Mouse (Mus musculus) liver, postnatal 0 days (tissue): Measurements from ENCODE around the gene Dgkz. TPM values are rescaled to one million over a fixed set of nuclear protein-coding genes. Genes with fewer than 3 reads are reported as not detected.

Source experiments
- ATAC-seq: fragments of 200-750 bp; cut with Nextera tagmentation; 2 replicates; pipeline ENCODE4 v1.8.0; 2017; ENCODE audit warnings: mild to moderate bottlenecking, moderate library complexity
- DNase-seq: peaks from one replicate; pipeline ENCODE4 v3.0.0-alpha.2; 2016
- H3K27ac ChIP-seq: fragments of 300-500 bp; sonication (generic); 2 replicates; pipeline ENCODE4 v1.5.1; 2014; ENCODE audit warnings: antibody characterized with exemption, moderate library complexity, mild to moderate bottlenecking, low read depth
- H3K27me3 ChIP-seq: fragments of 300-500 bp; sonication (generic); 2 replicates; pipeline ENCODE4 v1.6.1; 2014; ENCODE audit warnings: low read length, control low read depth, mixed read lengths; ENCODE audit not compliant: insufficient read depth
- H3K36me3 ChIP-seq: fragments of 300-500 bp; sonication (generic); replicated peaks from 2 replicates; pipeline ENCODE4 v1.6.1; 2014; ENCODE audit warnings: mild to moderate bottlenecking, control low read depth, low read length, moderate library complexity, mixed read lengths; ENCODE audit not compliant: insufficient read depth
- H3K4me1 ChIP-seq: fragments of 300-500 bp; sonication (generic); 2 replicates; pipeline ENCODE4 v1.6.1; 2014; ENCODE audit warnings: antibody characterized with exemption, mild to moderate bottlenecking, control low read depth; ENCODE audit not compliant: insufficient read depth
- H3K4me2 ChIP-seq: fragments of 300-500 bp; sonication (generic); 2 replicates; pipeline ENCODE4 v1.6.1; 2014; ENCODE audit warnings: low read depth, mild to moderate bottlenecking, low read length, moderate library complexity, mixed read lengths
- H3K4me3 ChIP-seq: fragments of 300-500 bp; sonication (generic); 2 replicates; pipeline ENCODE4 v1.5.1; 2014; ENCODE audit warnings: low read depth, low read length
- H3K9ac ChIP-seq: fragments of 300-500 bp; sonication (generic); replicated peaks from 2 replicates; pipeline ENCODE4 v1.6.1; 2014; ENCODE audit warnings: mild to moderate bottlenecking, moderate library complexity
- H3K9me3 ChIP-seq: fragments of 300-500 bp; sonication (generic); 2 replicates; pipeline ENCODE4 v1.6.1; 2016; ENCODE audit warnings: mild to moderate bottlenecking, control low read depth, low read length, mixed read lengths
- CTCF ChIP-seq: sonication (generic); IDR thresholded peaks from 2 replicates; pipeline ENCODE4 v1.5.1; 2016; ENCODE audit warnings: antibody characterized with exemption, low read depth
- EP300 ChIP-seq: IDR thresholded peaks from 2 replicates; pipeline ENCODE4 v1.6.1; 2016; ENCODE audit warnings: antibody characterized with exemption, low read depth, mild to moderate bottlenecking
- WGBS: fragments of 180-500 bp; shearing (Covaris S2); extraction: QIAGEN DNeasy Blood & Tissue Kit; methylation state at CpG from one replicate; pipeline ENCODE4 v1.1.7; 2014; ENCODE audit not compliant: insufficient replicate concordance; 5-methylcytosine and 5-hydroxymethylcytosine counted together
- polyA plus RNA-seq: library from polyadenylated mRNA; unstranded; fragments of >200 nt; fragmentation: Nextera tagmentation; extraction: Ambion mirVana; gene quantifications from 2 replicates; pipeline ENCODE4 v1.2.1, GENCODE M21; 2015

Gene Dgkz
- polyA plus RNA-seq, 1 experiment from 2014 or later: 15.9 TPM

GRCm38 (mm10) chr2:91984906-91985525 lies 9.4 kb upstream of the Dgkz start:
- H3K4me2 ChIP-seq: peak overlapping the region; percentile 65
- H3K36me3 ChIP-seq: no peaks in the 10 kb centered on the region
- WGBS: 36% methylated on average over 9 of the region's 9 CpGs
- 0 out of 2 replicates have a peak, but pooled peaks cover 3% of the 10 kb centered on the region for H3K9me3 ChIP-seq
- no peak overlapping the region for H3K9ac ChIP-seq
- DNase-seq (no peak), ATAC-seq (peak; percentile 2; the same call in 1 of the 2 replicates)
- no peaks in the 10 kb centered on the region for H3K27me3 ChIP-seq
- H3K27ac ChIP-seq: peak overlapping the region; percentile 77
- TF ChIP-seq CTCF (no peak), EP300 (no peak)
- peaks cover 12% of the 10 kb centered on the region for H3K4me1 ChIP-seq
- H3K4me3 ChIP-seq: peak overlapping the region; percentile 29

GRCm38 (mm10) chr2:91984439-91984838 lies 8.8 kb upstream of the Dgkz start:
- ATAC-seq (peak; percentile 86), DNase-seq (peak; percentile 76)
- H3K36me3 ChIP-seq: no peaks in the 10 kb centered on the region
- peak overlapping the region; percentile 65 for H3K4me2 ChIP-seq
- H3K4me1 ChIP-seq: peaks cover 12% of the 10 kb centered on the region
- no peaks in the 10 kb centered on the region for H3K9me3 ChIP-seq
- H3K4me3 ChIP-seq: peak overlapping the region; percentile 29
- WGBS: 4% methylated on average over 12 of the region's 13 CpGs
- H3K9ac ChIP-seq: peak overlapping the region; percentile 42; the same call in 1 of the 2 replicates
- TF ChIP-seq CTCF (no peak), EP300 (no peak)
- peak overlapping the region; percentile 77 for H3K27ac ChIP-seq
- no peaks in the 10 kb centered on the region for H3K27me3 ChIP-seq

DNA sequence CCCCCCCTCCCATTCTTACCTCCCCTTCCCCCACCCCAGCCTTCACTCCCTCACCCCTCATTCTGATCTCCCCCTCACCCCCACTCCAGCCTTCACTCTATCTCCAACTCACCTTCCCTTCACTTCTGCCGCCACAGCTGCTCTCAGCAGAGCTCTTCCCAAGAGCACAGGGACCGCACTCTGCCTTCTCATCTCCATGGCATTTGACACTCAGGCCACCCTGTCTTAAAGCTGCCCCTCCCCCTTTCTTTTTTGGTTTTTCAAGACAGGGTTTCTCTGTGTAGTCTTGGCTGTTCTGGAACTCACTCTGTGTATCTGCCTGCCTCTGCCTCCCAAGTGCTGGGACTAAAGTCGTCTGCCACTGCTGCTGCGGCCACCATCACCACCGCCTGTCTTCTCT lies 5.2 kb upstream of the Dgkz start:
- Histone ChIP-seq H3K4me2 (no peak overlapping the region), H3K4me1 (peaks cover 17% of the 10 kb centered on the region), H3K36me3 (no peaks in the 10 kb centered on the region), H3K27me3 (peaks cover 25% of the 10 kb centered on the region), H3K27ac (no peak overlapping the region), H3K9ac (no peak overlapping the region), H3K9me3 (no peaks in the 10 kb centered on the region), H3K4me3 (no peak overlapping the region)
- DNase-seq: no peak
- no peak for TF ChIP-seq EP300
- TF ChIP-seq CTCF: no peak
- WGBS: 77% methylated on average over 5 of the region's 5 CpGs
- no peak for ATAC-seq

DNA sequence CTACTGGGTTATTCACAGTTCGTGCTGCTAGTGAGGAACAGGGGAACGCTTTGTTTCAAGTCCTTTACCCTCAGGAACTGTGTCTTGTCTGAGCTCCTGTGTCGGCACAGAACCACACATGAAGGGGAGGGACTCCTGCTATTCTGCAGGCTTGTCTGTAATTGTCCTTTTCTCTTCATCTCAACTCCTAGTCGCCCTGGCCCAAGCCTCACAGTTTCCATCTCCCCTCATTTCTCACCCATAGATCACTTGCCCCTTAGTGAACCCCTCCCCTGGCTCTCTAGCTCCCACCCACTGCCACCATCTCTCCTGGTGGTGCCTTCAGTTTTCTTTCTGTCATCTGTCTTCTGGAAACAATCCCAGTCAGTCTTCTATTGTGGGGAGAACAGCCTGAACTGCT lies 4.6 kb upstream of the Dgkz start:
- TF ChIP-seq CTCF (no peak), EP300 (no peak)

GRCm38 (mm10) chr2:91978547-91978946 lies 2.9 kb upstream of the Dgkz start:
- H3K36me3 ChIP-seq: no peaks in the 10 kb centered on the region
- no peak overlapping the region for H3K4me3 ChIP-seq
- ATAC-seq (no peak), DNase-seq (no peak)
- no peak overlapping the region for H3K4me2 ChIP-seq
- no peak overlapping the region for H3K9ac ChIP-seq
- 26% methylated on average over 2 of the region's 2 CpGs for WGBS
- no peaks in the 10 kb centered on the region for H3K9me3 ChIP-seq
- H3K27me3 ChIP-seq: peaks cover 43% of the 10 kb centered on the region
- no peak overlapping the region for H3K27ac ChIP-seq
- no peak for TF ChIP-seq EP300
- TF ChIP-seq CTCF: no peak
- H3K4me1 ChIP-seq: peaks cover 7% of the 10 kb centered on the region; the same call in 1 of the 2 replicates

More for the DNA sequence above, 4.6 kb upstream of the Dgkz start:
- no peak overlapping the region for H3K4me2 ChIP-seq
- no peak overlapping the region for H3K27ac ChIP-seq
- H3K9me3 ChIP-seq: no peaks in the 10 kb centered on the region
- no peak for ATAC-seq
- no peak overlapping the region for H3K9ac ChIP-seq
- WGBS: 43% methylated on average over 4 of the region's 4 CpGs
- H3K27me3 ChIP-seq: peaks cover 30% of the 10 kb centered on the region
- DNase-seq: no peak
- H3K4me1 ChIP-seq: peaks cover 17% of the 10 kb centered on the region
- no peak overlapping the region for H3K4me3 ChIP-seq
- no peaks in the 10 kb centered on the region for H3K36me3 ChIP-seq

GRCm38 (mm10) chr2:91977960-91978359 lies 2.3 kb upstream of the Dgkz start:
- TF ChIP-seq EP300 (no peak), CTCF (no peak)
- Histone ChIP-seq H3K4me1 (peaks cover 7% of the 10 kb centered on the region; the same call in 1 of the 2 replicates), H3K27me3 (peaks cover 43% of the 10 kb centered on the region), H3K9me3 (no peaks in the 10 kb centered on the region), H3K4me3 (no peak overlapping the region), H3K36me3 (no peaks in the 10 kb centered on the region), H3K27ac (no peak overlapping the region), H3K9ac (no peak overlapping the region), H3K4me2 (no peak overlapping the region)
- 47% methylated on average over 4 of the region's 4 CpGs for WGBS
- ATAC-seq (no peak), DNase-seq (no peak)
